Mouse (Mus musculus) CD4-positive, CD25-positive, alpha-beta regulatory T cell, adult 2 months (primary cell): ENCODE results near the gene Galnt10.
A peak's percentile ranks its signal among the peaks of the same experiment; 100 is the strongest.

Source experiments
- DNase-seq: peaks from one replicate; pipeline ENCODE4 v3.0.0-alpha.2; 2012; ENCODE audit warnings: low read depth, low spot score

Gene Galnt10

DNA sequence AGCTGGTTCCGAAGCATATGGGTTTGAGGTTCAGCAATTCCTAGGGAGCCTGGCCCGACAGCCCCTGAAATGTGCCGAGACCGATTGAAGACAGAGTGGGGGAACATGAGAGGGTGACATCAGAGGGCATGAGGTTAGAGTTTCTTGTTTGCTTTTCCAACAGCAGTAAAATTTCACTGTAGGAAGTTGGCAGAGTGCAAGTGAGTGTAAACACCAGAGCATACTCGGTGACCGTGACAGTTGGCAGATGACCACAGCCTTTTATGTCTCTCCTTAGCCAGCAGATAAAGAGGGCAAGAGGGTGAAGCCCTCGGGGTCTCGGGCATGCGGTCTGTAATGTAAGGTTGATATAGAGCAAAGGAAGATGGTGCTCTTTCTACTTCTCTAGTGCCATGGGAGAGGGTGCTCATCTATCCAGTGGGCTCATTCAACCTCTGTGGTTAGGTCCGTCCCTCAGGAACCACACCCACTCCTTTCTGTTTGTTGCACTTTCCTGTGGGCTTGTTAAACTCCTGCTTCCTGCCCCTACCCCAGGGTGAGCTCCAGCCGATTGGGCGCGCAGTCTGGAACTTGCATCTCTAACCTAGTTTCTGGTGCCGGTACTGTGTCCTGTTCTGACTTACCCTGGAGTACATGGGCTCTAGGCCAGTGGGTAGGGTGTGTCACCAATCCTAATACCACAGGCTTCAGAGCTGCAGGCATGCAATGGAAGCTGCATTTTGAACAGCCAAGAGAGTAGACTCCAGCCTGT, 43.1 kb downstream of the Galnt10 start:
- DNase-seq: peak; percentile 21

DNA sequence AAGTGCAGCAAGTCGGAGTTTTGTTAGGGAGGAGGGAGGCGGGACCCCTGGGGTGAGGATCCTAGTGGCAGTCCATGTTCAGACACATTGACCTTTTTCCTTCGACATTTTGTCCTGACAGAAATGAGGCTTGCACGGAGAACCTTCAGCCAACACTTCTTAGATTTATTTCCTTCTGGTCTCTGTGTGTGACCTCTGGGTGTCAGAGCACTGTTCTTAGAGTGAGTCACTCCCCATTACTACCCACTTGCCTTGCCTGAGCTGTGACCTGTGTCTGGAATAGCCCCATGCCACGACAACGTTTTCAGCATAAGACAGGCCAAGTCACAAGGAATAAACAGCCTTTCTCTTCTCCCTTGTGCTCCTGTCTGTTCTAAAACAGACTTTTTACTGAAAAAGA, 44.6 kb downstream of the Galnt10 start:
- DNase-seq: no peak

DNA sequence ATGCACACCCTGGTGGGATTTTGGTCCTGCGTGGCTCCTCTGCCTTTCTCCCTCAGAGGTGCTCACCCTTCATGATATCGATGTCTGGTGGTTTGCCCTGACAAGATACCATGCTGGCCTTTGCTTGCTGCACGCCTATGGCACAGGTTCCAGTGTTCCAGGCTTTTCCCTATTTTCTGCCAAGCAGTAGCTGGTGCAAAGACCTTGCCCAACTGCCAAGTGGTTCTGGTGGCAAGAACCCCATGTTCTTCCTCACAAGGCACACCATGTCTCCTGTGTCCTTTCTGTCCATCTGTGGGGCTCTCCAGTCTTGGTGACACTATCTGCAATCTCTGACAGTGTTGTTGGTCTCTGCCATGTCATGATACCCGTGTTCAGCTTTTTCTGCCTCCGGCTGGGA, 45.6 kb downstream of the Galnt10 start:
- DNase-seq: no peak

DNA sequence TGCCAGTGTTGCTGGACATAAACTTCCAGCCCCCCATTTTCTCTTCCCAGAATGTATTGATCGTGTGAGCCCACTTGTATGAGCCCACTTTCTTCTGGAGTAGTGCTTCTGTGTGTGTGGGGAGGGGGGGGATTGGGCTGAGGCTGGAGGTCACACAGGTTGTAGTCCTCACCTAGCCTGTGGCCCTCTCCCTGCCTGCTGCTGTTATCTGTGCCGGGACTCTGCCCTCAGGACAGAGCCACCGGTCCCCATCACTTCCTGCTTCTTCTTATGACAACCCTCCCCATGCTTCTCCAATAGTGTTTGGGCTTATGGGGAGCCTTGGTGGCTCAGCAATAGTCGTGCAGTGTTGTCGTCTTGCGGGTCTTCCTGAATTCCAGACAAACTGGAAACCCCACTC, 46.7 kb downstream of the Galnt10 start:
- no peak for DNase-seq

DNA sequence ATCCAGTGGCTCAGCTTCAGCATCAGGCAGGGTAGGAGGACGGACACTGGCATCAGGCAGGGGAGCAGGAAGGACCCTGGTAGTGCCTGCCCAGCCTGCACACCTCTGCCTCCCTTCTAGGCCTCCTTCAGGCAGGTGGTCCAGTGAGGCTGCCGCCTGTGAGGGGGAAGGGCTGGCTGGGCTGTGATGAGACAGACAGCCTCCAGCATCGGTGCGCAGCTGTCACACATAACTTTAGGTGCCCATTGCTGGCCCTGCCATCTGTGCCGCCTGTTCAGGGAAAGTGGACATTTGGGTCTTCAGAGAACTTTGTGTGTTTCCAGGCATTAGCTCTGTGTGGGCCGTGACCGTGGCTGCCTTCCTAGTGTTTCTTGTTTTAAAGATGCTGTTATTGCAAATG, 47.5 kb downstream of the Galnt10 start:
- no peak for DNase-seq

DNA sequence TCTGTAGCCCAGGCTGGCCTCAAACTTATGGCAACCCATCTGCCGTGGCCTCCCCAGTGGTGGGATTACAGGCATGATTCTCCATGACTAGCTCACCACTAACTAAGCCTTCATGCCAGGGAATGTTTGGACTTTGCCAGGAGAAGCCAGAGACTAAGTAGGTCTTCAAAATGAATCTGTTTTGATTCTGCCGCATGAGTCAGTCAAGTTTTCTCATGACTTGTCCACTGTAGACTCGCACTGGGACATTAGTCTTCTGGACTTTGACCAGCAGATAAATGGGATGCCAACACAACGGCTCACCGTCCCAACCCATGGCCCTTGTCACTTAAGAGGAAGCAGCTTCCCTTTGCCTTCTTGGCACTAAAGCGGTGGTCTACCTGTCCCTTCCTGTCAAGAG, 49.2 kb downstream of the Galnt10 start:
- DNase-seq: no peak

DNA sequence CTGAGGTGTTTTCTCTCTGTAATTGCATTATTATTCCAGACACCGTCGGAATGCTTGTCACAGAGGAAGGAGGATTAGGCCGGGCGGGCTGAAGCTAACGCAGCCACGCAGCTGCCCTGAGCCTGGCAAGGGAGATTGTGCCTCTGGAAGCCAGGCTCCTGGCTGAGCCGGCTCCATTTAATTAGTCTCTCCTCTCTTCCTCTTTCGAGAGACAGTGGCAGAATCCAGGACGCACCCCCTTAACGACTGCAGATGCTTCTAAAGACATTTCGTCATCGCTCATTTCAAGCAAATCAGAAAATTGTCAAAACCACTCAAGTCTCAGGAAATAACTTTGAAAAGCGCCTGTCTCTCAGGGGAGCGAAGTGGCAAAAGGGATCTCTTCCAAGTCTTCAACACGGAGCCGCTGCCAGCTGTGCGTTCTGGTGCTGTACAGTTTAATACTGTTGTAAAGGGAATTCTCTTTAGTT, 51.0 kb downstream of the Galnt10 start:
- DNase-seq: no peak

DNA sequence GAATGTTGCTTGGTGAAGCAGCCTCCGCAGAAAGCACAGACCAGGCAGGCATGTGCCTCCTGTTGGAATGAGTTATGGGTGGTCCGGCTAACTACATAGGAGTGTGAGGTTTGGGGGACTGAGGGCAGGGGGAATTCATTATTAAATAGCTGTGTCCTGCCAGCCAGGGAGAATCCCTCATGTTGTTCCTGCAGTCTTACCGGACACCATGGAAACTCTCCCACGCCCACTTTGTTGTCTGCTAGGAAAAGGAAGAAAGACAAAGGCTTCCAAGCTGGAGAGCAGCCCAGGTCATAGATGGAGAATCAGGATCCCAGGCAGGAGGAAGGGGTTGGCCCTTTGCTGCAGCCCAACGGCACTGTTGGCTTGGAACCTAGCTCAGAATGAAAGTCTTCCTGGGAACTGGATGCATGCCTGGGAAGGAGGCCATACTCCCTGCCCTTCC, 51.6 kb downstream of the Galnt10 start:
- no peak for DNase-seq

DNA sequence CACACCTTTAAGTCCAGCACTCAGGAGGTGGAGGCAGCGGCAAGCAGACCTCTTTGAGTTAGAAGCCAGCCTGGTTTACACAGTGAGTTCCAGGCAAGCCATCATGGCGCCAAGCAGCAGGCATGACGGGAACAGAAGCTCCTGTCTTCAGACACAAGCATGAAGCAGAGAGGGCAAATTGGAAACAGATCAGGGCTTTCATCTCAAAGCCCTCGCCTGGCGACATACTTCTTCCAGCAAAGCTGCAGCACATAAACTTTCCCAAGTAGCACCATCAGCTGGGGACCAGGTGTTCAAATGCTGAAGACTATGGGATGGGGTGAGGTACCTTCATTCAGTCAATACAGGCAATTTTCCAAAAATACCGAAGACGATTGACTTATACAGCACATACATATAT, 54.9 kb downstream of the Galnt10 start:
- no peak for DNase-seq

DNA sequence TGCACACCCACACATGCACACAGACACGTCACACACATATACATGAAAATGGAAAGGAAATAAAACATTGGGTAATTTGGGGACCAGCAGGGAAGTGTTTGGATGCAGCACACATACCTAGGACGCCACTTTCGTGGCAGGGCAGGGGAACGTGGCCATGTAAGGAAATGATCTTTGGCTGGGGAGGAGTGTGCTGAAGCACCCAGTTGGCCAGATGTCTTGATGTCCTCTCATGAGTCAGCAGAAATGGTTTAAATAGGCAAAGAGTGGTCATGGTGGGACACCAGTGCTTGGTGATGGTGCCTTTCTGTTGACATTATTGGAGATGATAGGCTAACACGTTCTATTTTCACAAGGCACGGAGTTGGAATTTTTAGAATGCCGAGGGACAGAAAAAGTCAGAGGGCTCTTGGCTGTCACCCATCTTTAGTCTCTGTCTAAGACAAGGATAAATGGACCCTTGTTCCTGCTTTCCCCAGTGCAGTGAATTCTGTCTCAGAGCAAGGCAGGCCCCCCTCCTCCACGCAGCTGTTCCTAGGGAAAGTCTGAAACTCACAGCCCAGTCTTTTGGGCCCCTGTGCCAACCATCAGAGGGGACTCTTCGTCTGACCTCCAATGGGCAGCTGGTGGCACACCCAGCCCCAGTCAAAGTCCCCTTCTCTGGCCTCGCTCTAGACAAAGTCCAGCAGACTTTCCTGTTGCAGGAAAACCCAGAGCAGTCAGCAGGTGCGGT, 56.1 kb downstream of the Galnt10 start:
- DNase-seq: no peak

DNA sequence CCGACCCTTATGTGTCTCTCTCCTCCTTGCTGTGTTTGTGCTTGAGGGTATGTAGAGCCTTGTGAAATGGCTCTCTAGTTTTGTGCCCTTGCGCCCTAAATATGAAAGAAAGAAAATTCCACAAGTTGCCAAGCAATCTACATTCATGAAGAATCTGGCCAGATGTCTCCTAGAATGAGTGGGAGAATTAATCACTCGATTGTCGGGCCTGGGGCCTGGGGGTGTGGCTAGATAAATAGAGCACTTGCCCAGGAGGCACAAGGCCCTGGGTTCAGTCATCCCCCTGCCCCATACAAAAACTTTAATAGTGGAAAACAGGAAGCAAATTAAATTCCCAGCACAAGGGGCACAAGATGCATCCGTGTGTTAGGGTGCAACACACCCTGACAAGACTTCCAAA, 56.7 kb downstream of the Galnt10 start:
- no peak for DNase-seq

DNA sequence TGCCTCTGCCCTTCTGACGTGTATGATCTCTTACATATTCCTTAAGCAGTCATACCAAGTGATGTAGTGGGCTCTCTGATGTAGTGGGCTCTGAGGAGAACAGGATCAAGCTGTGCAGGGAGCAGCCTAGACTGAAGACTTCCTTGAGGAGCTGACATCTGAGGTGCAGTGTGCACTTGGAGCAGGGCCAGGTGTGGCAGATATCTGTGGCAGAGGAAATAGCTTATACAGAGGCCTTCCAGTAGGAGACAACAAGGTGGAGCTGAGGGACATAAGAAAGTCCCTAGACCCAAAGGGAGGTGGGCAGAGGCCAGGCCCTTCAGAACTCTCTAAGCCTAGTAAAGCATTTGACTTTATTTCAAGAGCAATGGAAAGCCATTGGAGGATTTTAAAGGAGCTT, 61.4 kb downstream of the Galnt10 start:
- DNase-seq: no peak

DNA sequence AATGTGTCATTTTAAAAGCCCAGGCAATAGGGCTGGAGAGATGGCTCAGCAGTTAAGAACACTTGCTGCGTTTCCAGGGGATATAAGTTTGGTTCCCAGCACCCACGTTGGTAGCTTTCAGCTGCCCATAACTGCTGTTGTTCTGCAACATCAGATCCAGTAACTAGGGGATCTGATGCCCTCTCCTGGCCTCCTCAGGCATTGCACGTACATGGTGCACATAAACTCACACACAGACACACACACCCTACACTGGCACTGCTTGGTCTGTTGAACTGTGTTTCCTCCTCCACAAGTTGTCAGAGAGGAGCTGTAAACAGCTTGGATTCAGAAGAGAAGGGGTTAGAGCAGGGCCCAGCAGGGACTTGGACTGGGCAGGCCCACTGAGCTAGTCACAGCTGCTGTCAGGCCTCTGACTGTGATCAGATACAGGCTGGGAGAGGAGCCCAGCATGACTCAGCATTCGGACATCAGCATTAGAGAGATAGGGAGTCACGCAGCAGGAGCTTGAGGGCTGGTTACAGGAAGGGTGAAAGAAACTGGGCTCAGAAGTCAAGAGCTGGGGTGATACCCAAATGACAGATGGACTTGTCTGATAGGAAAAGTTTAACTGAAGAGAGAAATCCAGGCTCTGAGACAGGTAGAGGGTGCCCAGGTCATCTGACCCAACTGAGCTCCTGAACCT, 62.0 kb downstream of the Galnt10 start:
- DNase-seq: peak; percentile 45

DNA sequence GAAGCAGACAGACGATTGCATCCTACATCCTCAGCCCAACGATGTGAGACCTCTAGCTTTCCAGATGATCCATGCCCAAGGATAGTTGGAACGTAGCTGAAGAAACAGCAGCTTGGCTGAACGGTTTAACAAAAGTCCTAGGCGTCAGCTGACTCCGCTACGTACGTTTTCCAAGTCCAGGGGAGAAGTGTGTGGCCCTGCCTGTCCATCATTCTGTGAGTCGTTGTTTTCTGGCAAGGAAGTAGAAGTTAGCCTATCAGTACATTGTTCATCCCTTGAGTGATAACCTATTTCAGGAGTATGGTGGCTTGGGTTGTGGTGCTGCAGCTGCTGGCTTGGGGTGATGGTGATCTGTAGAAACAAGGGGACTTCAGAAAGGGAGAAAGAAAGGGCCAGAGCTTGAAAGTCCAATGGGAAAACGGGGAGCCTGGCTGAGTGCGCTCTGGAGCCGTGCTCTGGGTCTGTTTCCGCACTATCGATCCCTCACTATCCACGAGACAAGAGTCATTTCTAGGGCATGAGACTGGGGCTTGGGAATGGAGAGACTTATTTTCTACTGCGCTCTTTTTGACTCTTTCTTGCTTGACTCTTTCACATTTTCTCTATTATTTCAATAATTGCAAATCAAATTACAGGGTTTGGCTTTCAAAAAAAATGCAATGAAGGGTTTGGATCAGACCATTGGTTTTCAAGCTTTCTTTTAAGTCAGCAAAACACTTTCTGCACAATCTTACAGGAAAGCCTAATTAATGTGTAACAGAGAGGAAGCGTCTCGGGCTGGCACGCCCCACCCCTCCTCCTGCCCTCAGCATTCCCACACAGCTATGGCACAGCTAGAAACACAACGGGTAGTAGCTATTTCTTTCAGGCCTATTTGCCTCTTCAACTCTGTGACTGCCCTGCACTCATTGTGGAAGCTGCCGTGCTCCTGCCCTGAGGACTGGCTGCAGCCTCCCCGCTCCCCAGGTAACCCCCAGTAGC, 63.2 kb downstream of the Galnt10 start:
- DNase-seq: no peak

DNA sequence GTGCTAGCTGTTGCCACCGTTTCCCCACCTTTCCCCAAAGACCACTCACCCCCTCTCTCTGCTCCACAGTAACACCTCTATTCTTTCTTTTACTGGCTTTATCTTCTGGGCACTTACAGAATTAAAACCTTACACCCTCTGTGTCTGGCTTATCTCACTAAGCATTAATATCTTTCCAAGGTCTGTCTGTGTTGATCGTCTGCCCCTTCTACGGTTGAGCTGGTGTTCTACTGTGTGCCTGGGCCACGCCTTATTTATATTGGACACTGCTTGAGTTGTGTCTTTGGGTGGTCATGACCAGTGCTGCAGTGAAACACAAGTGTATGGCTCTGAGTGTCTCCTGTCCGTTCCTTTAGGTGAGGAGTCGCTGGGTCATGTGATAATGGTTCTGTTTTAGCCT, 68.7 kb downstream of the Galnt10 start:
- no peak for DNase-seq

DNA sequence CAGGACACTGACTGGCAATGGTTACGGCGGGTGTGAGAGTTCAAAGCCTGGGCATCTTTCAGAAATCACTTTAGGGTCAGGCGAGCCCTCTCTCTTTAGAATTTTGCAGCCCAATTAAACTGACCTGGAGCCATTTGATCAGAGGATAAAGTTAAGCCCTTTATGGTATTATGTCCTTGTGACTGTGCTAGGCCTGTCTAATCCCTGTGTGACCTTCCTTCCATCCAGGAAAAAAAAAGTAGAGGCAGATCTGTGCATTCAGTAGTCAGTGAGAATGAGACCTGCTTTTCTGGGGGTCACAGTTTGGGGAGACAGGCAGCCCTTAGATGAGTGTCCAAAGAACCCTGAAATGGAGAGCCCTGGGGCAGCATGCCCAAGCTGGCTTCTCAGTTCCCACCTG, 71.5 kb downstream of the Galnt10 start:
- no peak for DNase-seq

DNA sequence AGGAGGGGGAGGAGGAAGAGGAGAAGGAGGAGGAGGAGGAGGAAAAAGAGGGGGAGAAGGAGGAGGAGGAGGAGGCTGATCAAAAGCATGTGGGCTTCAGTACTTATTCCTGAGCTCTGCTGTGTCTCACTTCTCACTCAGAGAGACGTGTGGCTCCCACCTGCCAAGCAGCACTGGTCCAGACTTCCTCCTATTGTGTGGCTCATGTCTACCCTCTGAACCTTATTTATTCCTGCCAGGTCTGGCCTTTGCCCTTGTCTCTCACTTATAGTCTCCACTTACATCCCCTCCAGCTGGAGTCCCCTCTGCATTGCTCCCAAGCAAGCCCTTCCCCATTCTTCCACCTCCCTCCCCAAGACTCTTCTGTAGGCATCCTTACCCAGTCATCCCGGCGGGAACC, 72.2 kb downstream of the Galnt10 start:
- DNase-seq: peak; percentile 13

DNA sequence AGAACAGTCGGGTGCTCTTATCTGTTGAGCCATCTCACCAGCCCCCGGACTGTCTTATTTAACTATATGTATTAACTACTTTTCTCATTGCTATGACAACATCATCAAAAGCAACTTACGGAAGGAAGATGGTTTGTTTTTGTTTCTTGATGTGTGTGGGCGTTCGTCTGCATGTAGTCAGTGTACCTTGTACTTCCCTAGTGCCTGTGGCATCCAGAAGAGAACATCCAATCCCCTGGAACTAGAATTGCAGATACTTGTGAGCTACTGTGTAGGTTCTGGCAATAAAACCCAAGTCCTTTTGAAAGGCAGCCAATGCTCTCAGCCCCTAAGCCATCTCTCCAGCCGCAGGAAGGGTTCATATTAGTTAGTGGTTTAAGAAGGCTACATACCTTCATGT, 72.8 kb downstream of the Galnt10 start:
- DNase-seq: peak; percentile 46

DNA sequence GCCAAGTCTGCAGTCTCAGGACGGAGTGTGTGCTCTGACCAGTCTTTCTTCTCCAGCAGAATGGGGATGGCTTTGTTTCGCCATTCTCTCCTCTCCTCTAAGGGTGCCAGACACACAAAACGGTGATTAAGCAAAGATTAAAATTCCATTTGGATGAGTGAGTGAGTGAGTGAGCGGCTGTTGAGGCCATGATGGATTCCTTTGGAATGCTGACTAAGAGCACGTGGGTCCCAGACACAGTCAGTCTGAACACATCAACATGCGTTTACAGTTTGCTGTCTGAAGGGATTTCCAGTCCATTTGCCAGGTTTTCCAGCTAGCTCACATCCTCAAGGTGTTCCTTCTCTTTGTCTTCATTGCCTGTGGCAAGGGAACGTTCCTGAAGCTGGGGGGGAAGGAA, 74.4 kb downstream of the Galnt10 start:
- DNase-seq: no peak

DNA sequence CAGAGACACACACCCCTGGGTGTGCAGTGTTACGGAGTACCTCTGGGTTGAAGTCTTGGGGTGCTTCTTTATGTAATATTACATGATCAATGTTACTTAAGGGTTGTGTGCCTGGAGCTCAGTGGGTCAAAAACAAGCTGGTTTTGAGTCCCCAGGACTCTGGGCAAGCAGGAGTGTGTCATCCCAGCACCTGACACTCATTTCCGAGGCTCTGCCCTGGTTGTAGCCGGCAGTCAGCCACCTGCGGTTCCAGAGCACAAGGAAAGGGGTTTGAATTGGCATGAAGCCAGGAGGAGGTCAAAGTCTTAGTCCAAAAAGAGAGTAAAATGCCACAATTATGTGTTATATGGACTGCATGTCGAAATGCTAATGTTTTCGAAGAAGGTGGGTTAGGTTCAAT, 74.8 kb downstream of the Galnt10 start:
- no peak for DNase-seq

DNA sequence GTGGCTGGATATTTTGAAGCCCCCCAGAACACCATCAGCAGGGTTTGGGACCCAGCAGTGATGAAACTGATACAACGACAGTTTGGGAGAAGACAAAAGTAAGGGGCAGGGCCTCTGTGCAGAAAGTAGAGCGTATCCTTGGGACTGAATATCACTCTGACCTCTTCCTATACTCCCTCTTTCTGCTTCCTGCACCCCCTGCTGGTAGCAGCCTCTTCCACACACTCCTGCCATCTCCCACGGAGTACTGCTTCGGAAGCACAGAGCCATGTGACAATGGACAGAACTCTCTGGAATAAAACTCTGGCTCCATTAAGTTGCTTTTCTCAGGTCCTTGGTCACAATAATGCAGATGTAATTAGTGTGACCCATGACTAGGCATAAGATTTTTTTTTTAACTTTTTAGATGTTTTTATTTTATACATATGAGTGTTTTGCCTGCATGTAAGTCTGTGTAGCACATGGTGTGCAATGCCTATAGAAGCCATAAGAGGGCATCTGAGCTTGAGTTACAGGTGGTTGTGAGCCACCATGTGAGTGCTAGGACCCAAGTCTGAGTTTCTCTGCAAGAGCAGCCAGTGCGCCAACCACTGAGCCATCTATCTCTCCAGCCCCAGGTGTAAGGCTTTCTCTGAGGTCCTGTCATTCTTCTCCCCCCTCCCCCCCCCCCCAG, 79.7 kb downstream of the Galnt10 start:
- peak; percentile 30 for DNase-seq
